Mouse (Mus musculus): ENCODE data around the gene Tesc. TPM values are rescaled to one million over a fixed set of nuclear protein-coding genes. Genes with fewer than 3 reads are reported as not detected.

Gene Tesc
- polyA plus RNA-seq, 1 experiment from 2014 or later = 38.2 TPM

DNA sequence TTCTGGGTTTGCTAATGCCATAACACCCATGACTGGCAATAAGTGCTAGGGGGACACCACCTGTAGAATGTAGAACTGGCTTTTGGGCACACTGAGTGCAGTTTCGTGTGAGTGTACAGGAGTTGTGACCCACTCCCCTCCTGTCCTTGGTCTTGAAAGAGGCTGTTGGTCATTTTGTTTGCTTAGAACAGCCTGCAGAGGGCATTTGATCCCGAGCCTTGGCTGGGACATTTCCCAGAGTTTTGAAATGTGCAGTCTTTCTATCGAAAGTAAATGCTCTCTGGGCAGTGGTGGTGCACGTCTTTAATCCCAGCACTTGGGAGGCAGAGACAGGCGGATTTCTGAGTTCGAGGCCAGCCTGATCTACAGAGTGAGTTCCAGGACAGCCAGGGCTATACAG is 31.6 kb upstream of the Tesc start:
- Histone ChIP-seq H3K27me3 (no peaks in the 10 kb centered on the region), H3K4me1 (no peaks in the 10 kb centered on the region), H3K4me2 (replicated peaks) (no peak overlapping the region), H3K9ac (no peak overlapping the region), H3K9me3 (replicated peaks) (no peaks in the 10 kb centered on the region), H3K27ac (replicated peaks) (no peak overlapping the region), H3K36me3 (peaks cover 94% of the 10 kb centered on the region), H3K4me3 (replicated peaks) (no peak overlapping the region)
- ATAC-seq (ENCODE audit: insufficient number of reproducible peaks, low FRiP score, low TSS enrichment, low read depth) = no peak
- WGBS = 88% methylated on average over 6 of the region's 6 CpGs

DNA sequence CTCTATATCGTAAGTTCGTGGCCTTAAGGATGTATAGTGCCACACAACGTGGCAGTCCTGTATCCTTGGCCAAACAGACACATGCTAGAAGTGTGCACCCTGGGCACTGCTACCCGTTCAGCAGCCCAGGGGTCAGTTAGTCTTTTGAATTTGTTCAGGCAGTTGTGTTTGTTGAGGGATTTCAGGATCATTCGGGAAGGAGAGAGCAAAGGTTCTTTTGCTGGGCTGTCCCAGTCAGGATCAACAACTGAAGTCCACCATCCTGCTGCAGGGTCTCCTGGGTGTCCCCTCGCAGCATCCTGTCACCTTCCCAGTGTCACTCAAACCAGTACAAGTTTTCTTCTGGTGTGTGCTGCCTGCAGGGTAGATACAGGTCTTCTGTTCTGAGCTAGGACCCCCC is 31.0 kb upstream of the Tesc start:
- peaks cover 93% of the 10 kb centered on the region for H3K36me3 ChIP-seq
- H3K4me2 ChIP-seq (replicated peaks) = no peak overlapping the region
- 82% methylated on average over 6 of the region's 6 CpGs for WGBS
- H3K9me3 ChIP-seq (replicated peaks) = no peaks in the 10 kb centered on the region
- H3K27me3 ChIP-seq = no peaks in the 10 kb centered on the region
- H3K4me3 ChIP-seq (replicated peaks) = no peak overlapping the region
- no peak overlapping the region for H3K27ac ChIP-seq (replicated peaks)
- no peaks in the 10 kb centered on the region for H3K4me1 ChIP-seq
- no peak overlapping the region for H3K9ac ChIP-seq
- ATAC-seq (ENCODE audit: insufficient number of reproducible peaks, low FRiP score, low TSS enrichment, low read depth) = no peak

DNA sequence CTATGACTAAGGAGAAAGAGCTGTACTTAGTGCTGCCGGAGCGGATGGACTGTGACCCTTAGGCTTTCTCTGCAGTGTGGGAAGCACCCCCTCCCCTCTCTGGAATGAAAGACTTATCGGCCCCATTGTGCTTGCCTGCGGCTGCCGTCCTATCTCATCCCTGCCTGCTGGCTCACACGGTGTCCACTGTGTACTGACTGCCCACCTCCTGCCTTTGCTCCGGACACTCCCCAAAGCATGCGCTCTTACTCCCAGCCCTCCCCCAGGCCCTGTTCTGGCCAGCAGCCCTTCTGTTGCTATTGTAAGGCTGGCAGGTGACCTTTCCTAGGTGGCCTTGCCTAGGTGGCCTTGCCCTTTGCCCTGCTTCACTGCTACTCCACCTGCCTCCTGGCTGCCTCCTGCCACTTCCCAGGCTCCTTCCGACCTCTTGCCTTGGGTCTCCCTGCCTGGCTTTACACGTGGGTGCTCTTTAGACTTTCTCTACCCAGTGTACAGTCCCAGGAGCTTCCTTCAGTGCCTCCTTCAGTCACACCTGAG is 30.0 kb upstream of the Tesc start:
- Histone ChIP-seq H3K9ac (no peak overlapping the region), H3K9me3 (replicated peaks) (no peaks in the 10 kb centered on the region), H3K27ac (replicated peaks) (no peak overlapping the region), H3K36me3 (peaks cover 93% of the 10 kb centered on the region), H3K4me3 (replicated peaks) (no peak overlapping the region), H3K27me3 (no peaks in the 10 kb centered on the region), H3K4me1 (no peaks in the 10 kb centered on the region), H3K4me2 (replicated peaks) (no peak overlapping the region)
- ATAC-seq (ENCODE audit: insufficient number of reproducible peaks, low FRiP score, low TSS enrichment, low read depth) = no peak
- 62% methylated on average over 10 of the region's 10 CpGs for WGBS

DNA sequence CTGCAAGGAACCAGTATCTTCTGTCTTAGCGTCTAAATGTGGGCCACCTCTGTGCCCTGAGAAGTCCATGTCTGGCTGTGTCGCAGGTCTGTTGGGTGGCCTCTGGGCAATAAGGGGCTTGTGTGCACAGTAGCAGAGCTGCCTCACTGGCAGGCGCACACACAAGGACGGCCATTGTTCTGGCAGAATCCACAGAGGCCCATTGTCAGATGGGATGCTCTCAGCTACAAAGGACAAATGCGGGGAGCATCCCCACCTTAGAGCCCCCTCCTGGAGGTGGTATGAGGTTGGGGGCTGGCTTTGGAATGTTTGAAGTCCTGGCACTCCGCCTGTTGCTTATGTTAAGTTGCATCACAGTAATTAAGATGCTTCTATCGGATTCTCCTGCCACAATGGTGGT is 28.5 kb upstream of the Tesc start:
- Histone ChIP-seq H3K9ac (no peak overlapping the region), H3K9me3 (replicated peaks) (no peaks in the 10 kb centered on the region), H3K4me1 (no peaks in the 10 kb centered on the region), H3K27me3 (no peaks in the 10 kb centered on the region), H3K4me3 (replicated peaks) (no peak overlapping the region), H3K4me2 (replicated peaks) (no peak overlapping the region), H3K36me3 (peaks cover 93% of the 10 kb centered on the region), H3K27ac (replicated peaks) (no peak overlapping the region)
- WGBS = 40% methylated on average over 7 of the region's 7 CpGs
- ATAC-seq (ENCODE audit: insufficient number of reproducible peaks, low FRiP score, low TSS enrichment, low read depth) = no peak

DNA sequence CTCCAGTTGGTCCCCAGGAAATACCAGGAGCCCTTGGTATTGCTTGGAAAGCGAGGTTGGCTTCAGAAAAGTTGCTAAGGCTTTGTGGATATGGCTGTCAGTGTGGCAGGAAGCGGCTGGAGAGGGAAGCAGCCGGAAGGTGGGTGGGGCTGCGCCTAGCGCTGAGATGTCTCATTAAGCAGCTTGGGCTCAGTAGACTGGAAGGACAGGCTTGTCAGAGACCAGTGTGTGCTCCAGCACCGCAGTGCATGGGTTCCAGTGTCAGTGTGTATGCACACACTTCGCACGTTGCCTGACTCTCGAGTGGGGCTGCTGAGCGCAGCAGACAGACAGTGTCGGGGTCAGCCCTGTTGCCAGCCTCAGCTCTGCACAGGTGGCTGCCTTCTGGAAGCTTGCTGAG is 28.0 kb upstream of the Tesc start:
- H3K9me3 ChIP-seq (replicated peaks) = no peaks in the 10 kb centered on the region
- H3K36me3 ChIP-seq = peaks cover 92% of the 10 kb centered on the region
- H3K4me2 ChIP-seq (replicated peaks) = no peak overlapping the region
- 70% methylated on average over 11 of the region's 11 CpGs for WGBS
- H3K4me1 ChIP-seq = peaks cover under 1% of the 10 kb centered on the region; the same call in 1 of the 2 replicates
- no peak overlapping the region for H3K27ac ChIP-seq (replicated peaks)
- no peak overlapping the region for H3K4me3 ChIP-seq (replicated peaks)
- ATAC-seq (ENCODE audit: insufficient number of reproducible peaks, low FRiP score, low TSS enrichment, low read depth) = no peak
- H3K27me3 ChIP-seq = no peaks in the 10 kb centered on the region
- no peak overlapping the region for H3K9ac ChIP-seq

DNA sequence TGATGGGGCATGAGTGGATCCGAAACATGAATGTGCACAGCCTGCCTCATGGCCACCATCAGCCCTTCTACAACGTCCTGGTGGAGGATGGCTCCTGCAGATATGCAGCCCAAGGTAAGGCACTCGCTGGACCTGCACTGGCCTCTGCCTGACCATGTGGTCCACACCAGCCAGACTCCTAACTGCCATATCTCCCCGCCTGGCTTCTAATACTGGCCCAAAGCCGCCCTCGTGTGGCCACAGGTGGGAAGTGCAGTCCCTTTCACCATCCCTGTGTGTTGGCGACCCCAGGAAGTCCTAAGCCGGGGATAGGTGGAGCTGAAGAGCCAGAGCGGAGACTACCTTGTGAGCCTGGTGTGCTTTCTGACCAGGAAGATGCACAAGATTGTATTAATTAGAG is 25.5 kb upstream of the Tesc start:
- WGBS = 35% methylated on average over 9 of the region's 9 CpGs

DNA sequence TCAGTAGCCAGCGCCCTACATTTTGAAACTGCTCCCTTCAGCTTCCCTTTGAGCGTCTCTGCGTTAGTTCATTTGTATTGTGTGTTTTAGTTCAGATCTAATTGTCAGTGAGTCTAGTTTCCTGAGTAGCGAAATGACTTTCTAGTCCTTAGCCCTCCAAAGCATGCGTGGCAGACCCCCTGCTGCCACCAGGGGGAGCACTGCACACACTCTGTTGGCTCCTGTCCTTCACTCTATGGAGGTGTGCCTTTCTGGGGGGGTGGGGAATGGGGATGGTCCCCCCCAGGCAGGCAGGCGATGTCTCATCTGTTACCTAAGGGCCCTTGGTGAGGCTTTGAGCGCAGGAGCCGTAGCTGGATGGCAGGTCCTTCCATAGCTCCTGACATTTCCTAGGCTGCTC is 22.9 kb upstream of the Tesc start:
- Histone ChIP-seq H3K4me3 (replicated peaks) (no peak overlapping the region), H3K4me2 (replicated peaks) (no peak overlapping the region), H3K9ac (no peak overlapping the region), H3K27me3 (no peaks in the 10 kb centered on the region), H3K27ac (replicated peaks) (no peak overlapping the region), H3K36me3 (peaks cover 84% of the 10 kb centered on the region), H3K4me1 (peaks cover 3% of the 10 kb centered on the region; the same call in 1 of the 2 replicates), H3K9me3 (replicated peaks) (no peaks in the 10 kb centered on the region)
- ATAC-seq (ENCODE audit: insufficient number of reproducible peaks, low FRiP score, low TSS enrichment, low read depth) = no peak
- WGBS = 73% methylated on average over 8 of the region's 8 CpGs

More for the DNA sequence above, 25.5 kb upstream of the Tesc start:
- H3K9me3 ChIP-seq (replicated peaks) = no peaks in the 10 kb centered on the region
- no peak overlapping the region for H3K27ac ChIP-seq (replicated peaks)
- H3K9ac ChIP-seq = no peak overlapping the region
- H3K4me3 ChIP-seq (replicated peaks) = no peak overlapping the region
- H3K4me2 ChIP-seq (replicated peaks) = no peak overlapping the region
- H3K36me3 ChIP-seq = peaks cover 83% of the 10 kb centered on the region
- no peak for ATAC-seq (ENCODE audit: insufficient number of reproducible peaks, low FRiP score, low TSS enrichment, low read depth)
- no peaks in the 10 kb centered on the region for H3K27me3 ChIP-seq
- H3K4me1 ChIP-seq = peaks cover 3% of the 10 kb centered on the region; the same call in 1 of the 2 replicates

DNA sequence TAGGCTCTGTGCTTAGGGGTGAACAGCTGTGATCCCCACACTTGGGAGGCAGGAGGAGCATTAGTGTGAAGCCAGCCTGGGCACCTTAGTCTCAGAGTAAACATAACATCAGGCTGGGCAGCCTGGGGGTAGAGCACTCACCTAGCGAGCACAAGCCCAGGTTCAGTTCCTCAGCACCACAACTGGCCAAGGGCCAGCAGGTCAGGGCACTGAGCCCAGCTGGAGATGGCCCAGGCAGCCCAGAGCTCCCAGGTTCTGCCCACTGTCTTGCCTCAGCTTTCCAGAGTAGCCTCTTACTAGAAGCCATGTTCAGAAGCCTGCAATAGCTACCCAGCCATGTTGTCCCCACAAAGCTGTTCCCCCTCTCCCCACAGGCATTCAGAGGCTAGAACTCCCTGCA is 21.8 kb upstream of the Tesc start:
- peaks cover 3% of the 10 kb centered on the region; the same call in 1 of the 2 replicates for H3K4me1 ChIP-seq
- ATAC-seq (ENCODE audit: insufficient number of reproducible peaks, low FRiP score, low TSS enrichment, low read depth) = 0 out of 2 replicates have a peak, but pooled peaks have one; percentile 16
- H3K9me3 ChIP-seq (replicated peaks) = no peaks in the 10 kb centered on the region
- no peaks in the 10 kb centered on the region for H3K27me3 ChIP-seq
- H3K4me3 ChIP-seq (replicated peaks) = no peak overlapping the region
- peaks cover 76% of the 10 kb centered on the region for H3K36me3 ChIP-seq
- H3K4me2 ChIP-seq (replicated peaks) = no peak overlapping the region
- WGBS = 70% methylated on average over 1 of the region's 1 CpGs
- no peak overlapping the region for H3K27ac ChIP-seq (replicated peaks)
- no peak overlapping the region for H3K9ac ChIP-seq

DNA sequence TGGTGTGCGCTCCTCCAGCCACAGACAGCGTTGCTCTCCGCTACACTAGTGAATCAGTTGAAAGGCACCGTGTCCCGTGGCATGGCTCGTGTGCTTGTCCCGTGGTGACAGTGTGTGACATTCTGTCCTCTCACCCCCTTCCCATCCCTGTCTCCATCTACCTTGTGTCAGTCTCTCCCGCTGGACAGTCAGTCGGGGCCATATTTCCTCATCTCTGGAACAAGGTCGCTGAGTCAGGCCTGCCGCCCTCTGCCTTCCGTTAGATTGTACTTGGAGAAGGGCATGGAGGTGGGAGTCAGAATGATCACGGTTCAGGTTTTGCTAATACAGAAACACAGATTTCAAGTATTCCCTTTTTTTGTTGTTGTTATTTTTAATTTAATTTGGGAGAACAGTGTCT is 19.2 kb upstream of the Tesc start:
- H3K4me1 ChIP-seq = peaks cover 3% of the 10 kb centered on the region; the same call in 1 of the 2 replicates
- peaks cover 50% of the 10 kb centered on the region for H3K36me3 ChIP-seq
- no peaks in the 10 kb centered on the region for H3K9me3 ChIP-seq (replicated peaks)
- no peak overlapping the region for H3K9ac ChIP-seq
- H3K4me2 ChIP-seq (replicated peaks) = no peak overlapping the region
- no peak for ATAC-seq (ENCODE audit: insufficient number of reproducible peaks, low FRiP score, low TSS enrichment, low read depth)
- H3K4me3 ChIP-seq (replicated peaks) = no peak overlapping the region
- H3K27me3 ChIP-seq = no peaks in the 10 kb centered on the region
- WGBS = 92% methylated on average over 13 of the region's 13 CpGs
- H3K27ac ChIP-seq (replicated peaks) = no peak overlapping the region

DNA sequence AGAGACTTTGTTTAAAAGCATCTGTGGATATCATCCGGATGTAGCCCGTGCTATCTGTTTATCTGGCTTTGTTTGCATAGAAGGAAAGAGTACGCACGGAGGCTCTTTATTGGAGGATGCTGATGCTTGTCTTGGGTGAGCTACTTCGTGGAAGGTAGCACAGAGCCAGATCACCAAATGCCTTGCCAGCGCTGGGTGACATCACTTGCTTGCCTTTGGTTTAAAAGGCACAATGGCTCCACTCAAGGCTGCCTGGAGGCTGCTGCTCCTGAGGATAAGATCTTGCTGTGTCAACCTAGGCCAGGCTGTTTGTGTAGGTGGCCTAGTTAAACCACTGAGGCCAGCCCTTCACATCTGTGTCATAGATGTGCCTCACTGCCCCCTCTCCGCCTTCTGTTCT is 16.7 kb upstream of the Tesc start:
- Histone ChIP-seq H3K9me3 (replicated peaks) (no peaks in the 10 kb centered on the region), H3K27ac (replicated peaks) (no peak overlapping the region; the same call in 1 of the 2 replicates), H3K27me3 (no peaks in the 10 kb centered on the region), H3K4me1 (peaks cover 7% of the 10 kb centered on the region), H3K4me3 (replicated peaks) (no peak overlapping the region), H3K36me3 (peaks cover 36% of the 10 kb centered on the region), H3K9ac (no peak overlapping the region), H3K4me2 (replicated peaks) (no peak overlapping the region)
- 80% methylated on average over 7 of the region's 7 CpGs for WGBS
- no peak for ATAC-seq (ENCODE audit: insufficient number of reproducible peaks, low FRiP score, low TSS enrichment, low read depth)

DNA sequence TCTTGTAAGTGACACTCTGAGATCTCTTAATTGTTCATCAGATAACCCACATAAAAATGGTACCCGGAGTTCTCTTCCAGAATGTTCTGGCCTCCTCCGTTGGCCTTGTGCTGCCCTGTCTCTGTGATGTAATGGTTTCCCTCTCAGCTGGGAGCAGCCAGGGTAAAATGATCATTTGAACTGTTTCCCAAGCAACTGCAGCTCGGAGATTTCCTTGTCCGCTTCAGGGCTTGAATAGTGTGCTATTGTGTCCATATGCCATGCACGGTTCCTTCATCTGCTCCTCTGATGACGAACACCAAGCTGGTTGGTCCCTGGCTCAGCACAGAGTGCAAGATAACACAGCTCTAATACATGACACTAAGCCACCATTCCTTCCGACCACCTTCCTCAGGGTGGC is 15.7 kb upstream of the Tesc start:
- Histone ChIP-seq H3K27ac (replicated peaks) (no peak overlapping the region), H3K4me3 (replicated peaks) (no peak overlapping the region), H3K9ac (no peak overlapping the region), H3K36me3 (peaks cover 27% of the 10 kb centered on the region), H3K9me3 (replicated peaks) (no peaks in the 10 kb centered on the region), H3K4me1 (peaks cover 7% of the 10 kb centered on the region), H3K27me3 (no peaks in the 10 kb centered on the region), H3K4me2 (replicated peaks) (no peak overlapping the region)
- WGBS = 76% methylated on average over 7 of the region's 7 CpGs
- ATAC-seq (ENCODE audit: insufficient number of reproducible peaks, low FRiP score, low TSS enrichment, low read depth) = no peak

DNA sequence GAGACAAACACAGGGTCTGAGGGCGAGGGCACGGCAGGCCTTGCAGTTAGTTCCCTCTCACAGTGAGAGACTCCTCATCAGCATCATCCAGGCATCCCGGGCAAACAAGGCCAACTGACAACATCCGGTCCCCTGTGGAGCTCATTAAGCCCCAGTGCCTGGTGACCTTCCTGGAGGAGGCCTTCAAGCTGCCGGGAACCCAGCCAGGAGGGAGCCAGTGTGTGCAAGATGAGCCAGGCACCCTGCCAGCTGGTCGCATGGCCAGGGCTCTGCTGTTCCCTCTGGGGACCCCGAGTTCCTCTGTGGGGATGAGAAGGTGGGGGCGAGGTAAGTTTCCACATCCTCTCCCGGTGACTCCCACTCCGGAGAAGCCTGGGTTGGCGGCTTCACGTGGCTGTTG is 12.5 kb upstream of the Tesc start:
- Histone ChIP-seq H3K9me3 (replicated peaks) (no peaks in the 10 kb centered on the region), H3K4me3 (replicated peaks) (no peak overlapping the region), H3K27me3 (0 out of 2 replicates have a peak, but pooled peaks cover 6% of the 10 kb centered on the region), H3K27ac (replicated peaks) (no peak overlapping the region), H3K4me1 (peaks cover 7% of the 10 kb centered on the region), H3K36me3 (no peaks in the 10 kb centered on the region), H3K4me2 (replicated peaks) (no peak overlapping the region), H3K9ac (no peak overlapping the region)
- peak; percentile 32 for ATAC-seq (ENCODE audit: insufficient number of reproducible peaks, low FRiP score, low TSS enrichment, low read depth)
- WGBS = 13% methylated on average over 12 of the region's 12 CpGs

Measured in embryonic facial prominence, embryonic 15.5 days (tissue).